Mouse (Mus musculus) liver, adult 2 months (tissue): Measurements from ENCODE around the gene Dok3.

Experiments
- CTCF ChIP-seq: fragments of 200-500 bp; IDR thresholded peaks from 2 replicates; pipeline ENCODE4 v1.5.1; 2011; ENCODE audit warnings: low read depth, low read length, control low read depth
- POLR2A ChIP-seq: fragments of 200-500 bp; IDR thresholded peaks from 2 replicates; pipeline ENCODE4 v1.6.1; 2011; ENCODE audit warnings: low read length, control low read depth; ENCODE audit not compliant: insufficient read depth; ENCODE audit errors: extremely low read depth

GRCm38 (mm10) chr13:55523278-55523677 is 5.8 kb downstream of the Dok3 start:
- TF ChIP-seq POLR2A (no peak), CTCF (no peak)
